Mouse (Mus musculus): ENCODE measurements around the gene Nosip. TPM values are rescaled to one million over a fixed set of nuclear protein-coding genes. Genes with fewer than 3 reads are reported as not detected.
A peak's percentile ranks its signal among the peaks of the same experiment; 100 is the strongest.
"Not testable (repeated sequence)": the region's sequence is repeated elsewhere in the genome, so short reads cannot be mapped to it uniquely, and the experiment has no call there.

The Nosip gene
- 10 to 100 TPM; 30.8 to 31.6 TPM for total RNA-seq (2021)
- long read RNA-seq, experiment 1, transcript Nosip-201 (9 exons, 1,814 nt), result major isoform, 17 of 29 reads
- long read RNA-seq, experiment 1, partial matches to known transcripts, result 3 of 29 reads
- long read RNA-seq, experiment 1, other reads (novel, unspliced or antisense), result 7 of 29 reads
- long read RNA-seq, experiment 2, transcript Nosip-201 (9 exons, 1,814 nt), result major isoform, 21 of 35 reads
- long read RNA-seq, experiment 2, partial matches to known transcripts, result 1 of 35 reads
- long read RNA-seq, experiment 2, other reads (novel, unspliced or antisense), result 10 of 35 reads

DNA sequence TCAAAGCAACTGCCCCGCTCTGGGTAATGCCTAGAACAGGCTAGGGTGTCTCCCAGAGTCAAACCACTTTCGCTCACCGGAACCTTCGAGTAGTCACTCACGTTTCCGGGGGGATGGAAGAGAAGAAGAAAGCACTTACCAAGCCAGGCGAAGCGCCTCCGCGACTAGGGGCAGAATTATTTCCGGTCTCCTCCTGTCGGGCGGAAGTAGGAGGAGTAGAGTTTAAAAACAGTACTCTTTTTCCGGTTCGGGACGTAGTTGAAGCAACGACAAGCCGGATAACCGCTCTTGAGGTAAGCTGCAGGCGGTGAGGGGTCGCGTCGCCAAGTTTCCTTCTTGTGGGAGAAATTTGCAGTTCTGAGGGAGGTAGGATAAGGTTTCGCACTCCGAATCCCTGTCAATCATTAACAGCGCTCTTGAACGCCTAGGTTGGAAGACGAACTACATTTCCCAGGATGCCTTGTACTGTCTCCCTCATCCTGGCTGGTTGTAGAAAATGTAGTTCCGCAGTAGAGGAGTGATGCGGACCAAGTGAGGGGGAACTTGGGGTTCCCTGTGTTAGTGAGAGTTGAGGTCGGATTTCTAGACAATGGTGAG is at the start of gene Nosip, which contains the start of gene Prrg2:
Gene Nosip (plus strand): TSS at position 191 of the 597 bp plus-strand sequence.
Gene Prrg2 (minus strand): TSS at position 439 of the 597 bp plus-strand sequence.
- peak; percentile 92 for DNase-seq

- no peak for DNase-seq
These were observed 49.4 kb upstream of the Nosip start for GRCm38 (mm10) chr7:45012824-45013223.

DNA sequence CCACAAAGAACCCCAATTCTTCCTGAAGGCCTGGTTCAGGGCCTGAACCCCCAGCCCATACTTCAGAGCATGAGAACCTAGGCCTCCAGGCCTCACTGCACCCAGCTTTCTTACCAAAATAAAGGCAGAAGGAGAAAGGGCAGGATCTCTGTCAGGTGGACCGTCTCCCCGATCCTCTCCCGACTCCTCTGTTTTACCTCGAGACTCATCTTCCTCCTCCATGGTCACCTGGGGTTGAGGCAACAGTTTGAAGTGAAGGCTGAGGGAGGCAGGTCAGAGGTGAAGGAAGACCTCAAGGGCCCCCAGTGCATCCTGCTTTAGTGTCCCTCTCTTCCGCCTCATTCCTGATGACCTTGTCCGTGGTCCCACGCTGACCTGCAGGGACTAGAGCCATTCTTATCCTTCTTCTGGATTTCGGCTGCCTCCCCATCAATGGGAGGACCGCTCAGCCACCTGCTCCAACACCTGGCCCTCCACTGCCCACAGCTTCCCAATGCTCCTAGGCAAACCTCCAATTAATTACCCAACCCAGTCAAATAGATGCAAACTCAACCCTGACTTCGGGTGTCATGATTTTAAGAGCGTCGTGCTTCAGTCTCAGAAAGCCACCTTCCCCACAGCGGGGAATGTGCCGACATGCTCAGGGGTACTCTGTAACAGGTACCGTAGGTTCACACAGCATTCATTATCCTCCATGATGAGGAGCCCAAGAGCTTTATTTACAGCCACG is 48.7 kb upstream of the Nosip start:
- DNase-seq, result no peak

GRCm38 (mm10) chr7:45014096-45014451 is 48.2 kb upstream of the Nosip start:
- no peak for DNase-seq

DNA sequence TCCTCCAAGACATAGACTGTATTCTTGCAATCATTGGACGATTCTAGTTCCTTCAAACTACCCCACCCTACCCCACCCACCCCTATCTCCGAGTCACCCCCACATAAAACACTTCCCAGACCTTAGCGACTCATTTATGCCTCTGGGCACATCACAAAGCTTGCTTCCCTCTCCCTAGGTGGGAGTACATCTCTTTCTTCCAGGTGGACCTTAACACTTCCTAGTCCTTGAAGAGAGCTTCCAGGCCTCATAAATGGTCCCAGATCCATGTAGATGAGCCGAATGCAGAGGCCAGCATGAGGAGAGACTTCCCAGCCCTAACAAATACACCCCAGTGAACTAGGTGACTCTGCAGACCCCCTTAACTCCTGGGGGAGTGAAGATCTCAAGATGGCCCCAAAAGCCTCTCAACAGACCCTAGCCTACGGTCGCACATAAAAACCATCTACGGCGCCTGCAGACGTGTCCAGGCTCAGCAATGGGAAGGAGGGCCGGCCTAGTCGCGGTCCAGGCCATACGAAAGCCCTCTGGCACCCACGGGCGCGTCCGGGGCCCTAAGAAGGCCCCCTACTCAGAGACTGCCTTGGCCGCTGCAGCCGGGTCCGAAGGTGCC is 46.8 kb upstream of the Nosip start:
- no peak for DNase-seq

- peak; percentile 100 for DNase-seq
These were observed 46.1 kb upstream of the Nosip start, which contains the start of gene Scaf1 for GRCm38 (mm10) chr7:45015957-45016612. Gene Scaf1 (minus strand): TSS chr7:45016363.

- no peak for DNase-seq
These were observed 45.5 kb upstream of the Nosip start for GRCm38 (mm10) chr7:45016761-45017160.

GRCm38 (mm10) chr7:45017242-45018061 is 44.8 kb upstream of the Nosip start, which contains the start of gene Rras:
Gene Rras (plus strand): TSS chr7:45017961.
- peak; percentile 96 for DNase-seq

- peak; percentile 85 for DNase-seq
These were observed 43.1 kb upstream of the Nosip start for GRCm38 (mm10) chr7:45019031-45019571.

DNA sequence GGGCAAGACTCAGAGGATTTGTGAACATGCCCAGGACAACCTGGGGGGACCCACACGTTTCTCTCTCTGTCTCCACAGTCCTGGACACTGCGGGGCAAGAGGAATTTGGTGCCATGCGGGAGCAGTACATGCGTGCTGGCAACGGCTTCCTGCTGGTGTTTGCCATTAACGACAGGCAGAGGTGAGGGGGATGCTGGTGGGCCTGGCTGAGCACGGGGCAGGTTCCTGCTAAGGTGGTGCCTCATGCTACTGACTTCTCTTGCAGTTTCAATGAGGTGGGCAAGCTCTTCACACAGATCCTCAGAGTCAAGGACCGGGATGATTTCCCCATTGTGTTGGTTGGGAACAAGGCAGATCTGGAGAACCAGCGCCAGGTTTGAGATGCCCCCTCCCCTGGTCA is 42.0 kb upstream of the Nosip start:
- no peak for DNase-seq

DNA sequence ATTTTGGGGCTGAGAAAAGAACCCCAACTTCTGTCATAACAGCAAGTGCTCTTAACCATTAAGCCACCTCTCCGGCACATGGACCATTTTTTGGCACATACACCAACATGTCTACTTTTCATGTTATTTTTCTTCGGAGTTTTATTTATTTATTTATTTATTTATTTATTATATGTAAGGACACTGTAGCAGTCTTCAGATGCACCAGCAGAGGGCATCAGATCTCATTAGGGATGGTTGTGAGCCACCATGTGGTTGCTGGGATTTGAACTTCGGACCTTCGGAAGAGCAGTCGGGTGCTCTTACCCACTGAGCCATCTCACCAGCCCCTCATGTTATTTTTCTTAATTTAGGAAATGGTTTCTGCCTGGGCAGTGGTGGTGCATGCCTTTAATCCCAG is 38.5 kb upstream of the Nosip start:
- DNase-seq, result not testable (repeated sequence)

DNA sequence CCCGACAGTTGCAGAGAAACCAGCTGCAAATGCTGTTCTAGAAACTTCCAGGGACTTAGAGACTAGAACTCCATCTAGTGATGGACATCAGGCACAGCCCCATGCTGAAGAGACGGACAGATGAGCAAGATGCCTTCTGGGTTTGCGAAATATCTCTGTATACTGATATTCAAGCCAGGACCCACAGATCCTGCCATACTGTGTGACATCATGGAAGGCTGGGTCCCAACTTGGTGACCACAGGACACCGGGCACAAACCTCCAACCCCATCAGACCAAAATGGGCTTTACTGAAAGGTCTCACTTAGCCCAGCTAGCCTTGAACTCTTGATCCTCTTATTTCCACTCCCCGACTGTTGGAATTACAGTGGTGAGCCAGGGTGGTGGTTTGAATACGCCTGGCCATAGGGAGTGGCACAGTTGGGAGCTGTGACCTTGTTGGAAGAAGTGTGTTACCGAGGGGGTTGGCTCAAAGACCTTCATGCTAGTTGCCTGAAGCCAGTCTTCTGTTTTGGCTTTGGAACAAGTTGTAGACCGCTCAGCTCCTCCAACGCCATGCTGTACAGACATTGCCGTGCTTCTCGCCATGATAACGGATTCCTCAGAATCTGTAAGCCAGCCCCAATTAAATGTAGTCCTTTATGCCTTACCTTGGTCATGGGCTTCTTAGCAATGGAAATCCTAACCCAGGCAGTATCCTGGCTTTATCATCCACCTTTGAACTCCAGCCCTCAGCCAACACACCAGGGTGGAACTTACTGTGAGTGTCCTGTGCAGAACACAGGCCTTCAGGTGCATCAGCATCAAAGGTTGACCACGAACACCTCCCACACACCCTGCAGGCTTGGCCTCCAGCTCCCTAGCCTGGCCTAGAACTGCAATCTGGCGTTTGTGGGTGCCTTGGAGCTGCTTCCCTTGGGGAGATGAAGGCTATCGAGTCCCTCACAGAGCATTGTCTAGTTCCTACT is 37.7 kb upstream of the Nosip start:
- DNase-seq, result no peak

DNA sequence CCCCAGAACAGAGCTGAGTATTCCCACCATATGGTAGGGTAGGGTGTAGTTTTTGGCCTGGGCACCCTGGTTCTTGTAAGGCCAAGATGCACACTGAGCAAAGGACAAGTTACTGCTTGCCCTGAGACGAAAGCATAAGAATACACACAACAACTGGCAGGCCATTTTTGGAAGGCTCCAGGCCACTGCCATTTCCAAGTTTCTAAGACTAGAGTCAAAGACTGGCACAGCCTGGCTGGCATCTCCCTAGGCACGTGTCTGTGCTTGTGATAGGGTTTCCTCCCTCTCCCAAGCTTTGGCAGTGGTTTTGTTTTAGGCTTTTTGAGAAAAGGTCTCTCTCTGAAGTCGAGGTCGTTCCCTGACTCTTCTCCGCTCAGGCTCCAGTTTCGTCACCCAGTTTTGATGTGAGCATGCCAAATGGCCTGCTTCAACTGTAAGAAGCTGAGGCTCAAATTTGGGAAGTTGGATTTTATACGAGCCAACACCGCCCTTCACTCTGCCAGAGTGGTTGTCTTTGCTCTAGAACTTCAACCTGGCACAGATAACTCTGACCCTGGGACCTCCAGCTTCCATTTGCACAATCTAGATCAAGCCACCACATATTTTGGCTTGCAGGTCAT is 36.5 kb upstream of the Nosip start:
- peak; percentile 42 for DNase-seq

GRCm38 (mm10) chr7:45026256-45026655 is 36.0 kb upstream of the Nosip start:
- DNase-seq, result no peak

- DNase-seq, result no peak
These were observed 34.5 kb upstream of the Nosip start for GRCm38 (mm10) chr7:45027761-45028160.

DNA sequence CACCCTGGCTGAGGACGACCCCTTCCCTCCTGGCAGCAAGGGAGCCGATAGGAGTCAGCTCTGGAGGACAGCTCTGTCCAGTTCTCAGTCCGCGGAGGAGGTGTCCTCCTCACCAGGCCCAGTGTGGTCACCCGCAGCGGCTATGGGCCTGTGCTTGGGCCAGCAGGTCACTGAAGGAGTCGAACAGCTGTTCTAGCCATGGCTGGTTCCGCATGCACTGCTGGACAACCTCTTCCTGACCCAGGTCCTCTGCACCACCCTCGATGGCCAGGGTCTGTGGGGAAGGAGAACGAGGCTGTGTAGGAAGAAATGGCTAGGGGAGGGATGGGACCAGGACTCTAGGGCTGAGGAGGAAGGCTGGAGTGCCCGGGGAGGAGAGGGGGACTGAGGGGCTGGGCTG is 33.9 kb upstream of the Nosip start:
- DNase-seq, result peak; percentile 6

DNA sequence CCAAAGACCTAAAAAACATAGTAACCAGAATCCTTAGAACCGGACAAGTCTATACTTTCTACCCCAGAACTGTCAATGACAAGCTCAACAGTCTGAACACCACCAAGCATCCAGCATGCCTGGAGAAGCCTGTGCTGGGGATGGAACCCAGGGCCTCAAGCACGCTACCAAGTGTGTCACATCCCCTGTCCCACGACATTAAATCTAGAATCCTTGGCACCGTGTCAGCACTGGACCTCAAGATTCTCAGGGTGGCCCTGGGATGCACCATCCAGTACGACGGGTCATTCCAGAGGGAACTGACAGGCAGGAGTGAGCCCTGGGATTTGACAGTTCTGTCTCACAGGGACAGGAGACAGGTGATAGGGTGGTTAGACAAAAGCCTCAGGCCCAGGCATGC is 32.2 kb upstream of the Nosip start:
- DNase-seq, result no peak

GRCm38 (mm10) chr7:45030857-45031256 is 31.4 kb upstream of the Nosip start:
- no peak for DNase-seq

DNA sequence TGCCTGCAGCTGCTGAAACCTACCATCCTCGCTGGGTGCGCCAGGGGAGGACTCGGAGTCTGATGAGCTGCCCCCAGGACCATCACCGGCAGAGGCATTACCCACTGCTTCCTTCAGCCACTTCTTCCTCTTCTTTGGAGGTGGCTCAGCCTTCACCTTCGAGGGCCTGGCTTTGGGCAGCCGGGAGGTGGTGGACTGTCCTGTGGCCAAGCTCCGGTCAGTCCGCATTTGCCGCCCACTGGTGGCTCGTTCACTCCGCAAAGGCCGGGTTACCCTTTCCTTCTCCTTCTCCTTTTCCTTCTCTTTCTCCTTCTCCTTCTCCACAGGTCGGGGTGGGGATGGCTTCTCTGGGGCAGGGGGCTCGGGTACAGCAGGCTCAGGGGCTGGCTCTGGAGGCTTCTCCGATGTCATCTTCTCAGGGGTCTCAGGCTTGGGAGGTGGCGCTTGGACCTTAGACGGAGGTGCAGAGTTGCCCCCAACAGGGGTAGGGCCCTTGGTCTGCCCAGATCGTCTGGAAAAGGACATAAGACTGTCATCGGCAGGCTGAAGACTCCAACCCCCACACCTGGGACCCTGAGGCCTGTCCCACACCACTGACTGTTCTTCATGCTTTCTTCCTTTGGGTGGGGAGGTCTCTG is 28.4 kb upstream of the Nosip start:
- DNase-seq, result no peak
